Mouse (Mus musculus) spleen, adult 18-20 months (tissue): Measurements from ENCODE around the gene Dcun1d2.
A peak's percentile ranks its signal among the peaks of the same experiment; 100 is the strongest.
"Not testable (repeated sequence)": the region's sequence is repeated elsewhere in the genome, so short reads cannot be mapped to it uniquely, and the experiment has no call there.

Experiments used
- DNase-seq, 2 experiments: peaks; one replicate each; pipeline ENCODE4 v3.0.0; 2022; ENCODE audit warnings: mixed read lengths in 2 of 2

Gene Dcun1d2

GRCm38 (mm10) chr8:13287692-13288623 lies at the start of gene Dcun1d2, which contains the start of gene Tmco3:
Gene Dcun1d2, minus strand, starts transcription at chr8:13288131.
Gene Tmco3, plus strand, starts transcription at chr8:13288190.
- peak; percentile 93 to 95 for DNase-seq

DNA sequence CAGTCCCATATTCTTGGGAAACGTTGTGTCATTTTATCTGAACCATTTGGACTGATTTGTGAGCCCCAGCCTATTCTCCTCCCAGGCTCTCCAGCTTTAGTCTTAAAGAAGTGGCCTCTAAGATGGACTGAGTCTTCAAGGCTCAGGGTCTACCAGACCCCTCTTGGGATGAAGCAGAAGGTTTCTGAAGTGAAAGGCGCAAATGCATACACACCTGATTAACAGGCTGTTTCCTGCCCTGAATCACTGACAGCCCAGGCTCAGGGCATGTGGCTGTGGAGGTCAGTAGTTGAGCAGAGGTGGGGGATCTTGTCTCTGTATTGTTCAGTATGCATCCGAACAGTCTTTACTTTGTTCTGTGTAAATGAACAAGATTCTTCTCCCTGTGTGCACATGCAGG lies 49.7 kb upstream of the Dcun1d2 start:
- no peak for DNase-seq

GRCm38 (mm10) chr8:13337245-13337644 lies 49.3 kb upstream of the Dcun1d2 start:
- not testable (repeated sequence) for DNase-seq

DNA sequence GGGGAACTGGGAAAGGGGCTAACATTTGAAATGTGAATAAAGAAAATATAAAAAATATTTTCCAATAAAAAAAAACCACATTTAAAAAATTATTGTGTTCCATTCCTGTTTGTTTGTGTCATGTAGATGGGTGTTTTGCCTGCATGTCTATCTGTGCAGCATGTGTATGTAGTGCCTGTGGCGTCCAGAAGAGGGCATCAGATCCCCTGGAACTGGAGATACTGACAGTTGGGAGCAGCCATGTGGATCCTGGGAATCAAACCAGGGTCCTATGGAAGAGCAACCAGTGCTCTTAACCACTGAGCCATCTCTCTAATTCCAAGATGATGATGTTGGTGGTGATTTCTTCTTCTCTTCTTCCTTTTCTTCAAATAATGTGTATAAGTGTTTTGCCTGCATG lies 46.7 kb upstream of the Dcun1d2 start:
- no peak for DNase-seq

DNA sequence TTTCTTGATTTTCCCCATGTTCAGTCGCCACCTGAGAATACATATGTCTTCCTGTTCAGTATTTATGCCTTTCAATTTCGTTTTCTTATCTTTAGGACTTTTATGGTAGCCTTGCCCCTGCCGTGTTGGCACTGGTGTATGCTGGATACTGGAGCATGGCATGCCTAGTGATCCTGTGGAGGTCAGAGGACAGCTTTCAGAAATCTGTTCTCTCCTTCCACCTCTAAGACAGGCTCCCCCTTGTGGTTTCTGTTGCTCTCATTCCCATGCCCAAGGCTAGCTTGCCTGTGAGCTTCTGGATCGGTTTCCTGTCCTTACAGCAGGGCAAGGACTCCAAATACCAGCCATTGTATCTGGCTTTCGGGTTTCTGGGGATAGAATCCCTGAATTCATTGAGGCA lies 38.7 kb upstream of the Dcun1d2 start:
- DNase-seq = no peak

GRCm38 (mm10) chr8:13316671-13317070 lies 28.7 kb upstream of the Dcun1d2 start:
- DNase-seq = no peak

GRCm38 (mm10) chr8:13314922-13315321 lies 27.0 kb upstream of the Dcun1d2 start:
- DNase-seq = no peak

DNA sequence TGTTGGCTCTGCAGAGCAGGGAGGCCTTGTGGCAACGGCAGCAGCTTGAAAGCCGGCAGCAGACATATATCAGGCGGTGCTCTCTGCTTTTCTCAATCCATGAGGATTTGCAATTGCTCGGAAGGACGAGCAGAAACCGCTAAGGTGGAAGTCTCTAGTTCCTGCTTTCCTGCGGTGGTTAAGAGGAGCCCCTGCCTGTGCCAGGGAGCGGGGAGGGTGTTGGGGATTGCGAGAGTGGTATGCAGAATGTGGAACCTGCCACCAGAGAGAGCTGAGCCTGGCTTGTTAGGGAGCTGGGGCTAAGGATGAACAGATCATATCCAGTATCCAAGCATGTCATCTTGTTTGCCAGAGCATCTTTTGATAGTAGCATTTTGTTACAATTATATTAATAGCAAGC lies 19.0 kb upstream of the Dcun1d2 start:
- DNase-seq = no peak

DNA sequence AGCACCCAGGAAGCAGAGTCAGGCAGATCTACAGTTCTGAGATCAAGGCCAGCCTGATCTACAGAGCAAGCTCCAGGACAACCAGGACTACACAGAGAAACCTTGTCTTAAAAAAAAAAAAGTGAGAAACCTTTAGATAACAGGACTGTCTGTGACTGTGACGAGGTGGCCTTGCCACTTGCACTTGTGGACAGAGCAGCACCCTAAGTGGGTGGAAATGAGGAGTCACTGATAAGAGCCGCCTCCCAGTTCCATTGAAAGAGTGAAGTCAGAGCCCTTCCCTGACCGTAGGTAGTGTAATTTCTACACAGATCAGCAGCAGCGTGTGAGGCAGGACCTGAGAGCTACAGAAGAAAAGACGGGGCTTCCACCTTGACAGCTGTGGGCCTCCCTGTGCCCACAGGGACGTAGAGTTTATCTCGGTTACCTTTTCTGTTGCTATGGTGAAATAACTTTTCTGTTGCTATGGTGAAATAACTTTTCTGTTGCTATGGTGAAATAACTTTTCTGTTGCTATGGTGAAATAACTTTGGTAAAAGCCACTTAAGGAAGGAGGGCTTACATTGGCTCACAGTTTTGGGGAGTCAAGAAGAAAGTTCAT lies 18.5 kb upstream of the Dcun1d2 start:
- no peak for DNase-seq

DNA sequence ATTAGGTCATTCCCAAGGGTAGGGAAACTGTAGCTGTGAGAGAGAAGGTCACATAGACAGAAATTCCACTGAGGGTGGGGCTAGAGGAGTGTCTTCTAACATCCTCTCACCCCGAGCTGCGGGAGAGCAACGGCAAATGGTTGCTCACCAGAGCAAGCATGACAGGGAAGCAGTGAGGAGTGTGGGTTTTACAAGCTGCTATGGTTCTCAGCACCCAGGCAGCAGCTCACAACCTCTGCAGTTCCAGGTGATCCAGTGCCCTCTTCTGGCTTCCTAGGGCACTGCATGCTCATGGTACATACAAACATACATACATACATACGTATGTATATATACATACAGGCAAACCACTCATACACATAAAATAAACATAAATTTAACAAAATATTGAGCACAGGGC lies 18.0 kb upstream of the Dcun1d2 start:
- DNase-seq = no peak

DNA sequence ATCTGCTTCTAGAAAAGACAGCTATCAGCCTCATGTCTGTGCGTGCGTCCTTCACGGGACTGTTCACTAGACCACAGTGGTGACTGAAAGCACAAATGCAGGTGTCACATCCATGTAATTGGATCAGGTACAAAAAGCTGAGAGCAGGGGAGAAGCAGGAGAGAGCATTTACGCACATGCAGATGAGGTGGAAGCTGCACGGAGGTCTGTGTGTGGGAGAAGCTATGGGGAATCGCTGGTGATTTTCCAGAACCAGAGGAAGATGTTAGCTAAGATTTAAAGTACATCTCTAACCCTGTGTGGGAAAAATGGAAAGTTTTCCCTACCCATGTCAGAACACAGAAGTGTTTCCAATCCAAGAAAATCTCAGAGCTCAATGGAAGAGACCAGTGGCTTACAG lies 17.5 kb upstream of the Dcun1d2 start:
- DNase-seq = no peak

GRCm38 (mm10) chr8:13301036-13301435 lies 13.1 kb upstream of the Dcun1d2 start:
- DNase-seq = no peak

GRCm38 (mm10) chr8:13299571-13299970 lies 11.6 kb upstream of the Dcun1d2 start:
- DNase-seq = no peak

DNA sequence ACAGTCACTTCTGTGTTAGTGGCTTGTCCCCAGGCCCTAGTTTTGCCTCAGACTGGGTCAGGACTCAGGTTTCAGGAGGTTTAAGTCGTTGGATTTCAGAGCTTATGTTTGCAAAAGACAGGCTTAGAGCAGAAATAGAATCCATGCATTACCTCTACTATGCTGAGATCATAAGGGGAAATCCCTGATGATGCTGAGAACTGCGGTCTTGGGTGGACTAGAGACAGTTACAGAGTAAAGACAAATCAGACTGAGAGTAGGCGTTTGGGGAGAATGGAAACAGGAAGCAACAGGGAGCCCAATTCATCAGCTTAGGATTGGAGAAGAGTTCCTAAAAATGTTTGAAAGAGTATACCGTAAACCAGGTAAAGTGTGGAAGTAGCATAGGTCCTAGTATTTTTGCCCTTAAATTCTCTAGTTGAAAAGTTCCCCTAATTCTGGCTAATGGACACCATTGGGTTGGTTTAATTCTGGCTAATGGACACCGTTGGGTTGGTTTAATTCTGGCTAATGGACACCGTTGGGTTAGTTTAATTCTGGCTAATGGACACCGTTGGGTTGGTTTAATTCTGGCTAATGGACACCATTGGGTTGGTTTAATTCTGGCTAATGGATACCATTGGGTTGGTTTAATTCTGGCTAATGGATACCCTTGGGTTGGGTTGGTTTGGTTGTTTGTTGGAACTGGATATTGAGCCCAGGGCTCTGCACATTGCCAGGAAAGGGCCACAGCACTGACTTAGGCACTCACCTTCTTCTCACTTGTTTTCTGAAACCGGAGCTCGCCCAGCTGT lies 5.9 kb upstream of the Dcun1d2 start:
- DNase-seq = no peak

DNA sequence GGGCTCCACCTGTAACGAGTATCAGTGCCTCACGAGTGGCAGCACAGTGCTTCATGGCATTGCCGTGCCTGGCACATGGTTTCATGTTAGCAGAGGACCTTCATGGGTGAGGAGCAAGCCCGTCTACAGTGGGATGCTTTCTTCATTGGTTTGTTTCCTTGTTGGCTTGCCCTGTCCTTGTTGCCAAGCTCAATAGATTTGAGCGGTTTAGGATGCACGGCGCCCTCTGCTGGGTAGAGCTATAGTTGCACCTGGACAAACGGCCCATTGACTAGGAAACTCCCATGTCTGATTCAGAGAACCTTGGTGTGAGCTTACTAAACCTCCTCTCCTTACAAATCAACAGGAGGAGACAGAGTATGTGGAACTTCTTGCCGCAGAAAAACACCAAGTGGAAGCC lies 4.4 kb upstream of the Dcun1d2 start:
- peak; percentile 47 to 72 for DNase-seq

GRCm38 (mm10) chr8:13288646-13289045 lies 715 bp upstream of the Dcun1d2 start:
- no peak for DNase-seq

- peak; percentile 73 to 78 for DNase-seq
These were observed 633 bp downstream of the Dcun1d2 start for GRCm38 (mm10) chr8:13287304-13287691.

DNA sequence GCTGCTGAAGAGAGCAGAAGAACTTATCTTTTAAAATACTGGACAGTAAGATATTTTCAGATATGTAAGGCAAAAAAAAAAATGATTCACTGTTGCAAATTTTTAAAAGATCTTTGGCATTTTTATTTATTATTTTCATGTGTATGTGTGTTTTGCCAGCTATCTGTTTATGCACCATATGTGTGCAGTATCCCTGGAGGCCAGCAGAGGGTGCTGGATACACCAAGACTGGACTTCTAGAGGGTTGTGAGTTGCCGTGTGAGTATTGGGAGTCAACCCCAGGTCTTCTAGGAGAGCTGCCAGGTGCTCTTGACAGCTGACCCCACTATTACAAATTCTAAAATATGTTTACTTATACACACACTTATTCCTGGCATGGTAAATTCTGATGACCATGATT lies 4.7 kb downstream of the Dcun1d2 start:
- no peak for DNase-seq

- no peak for DNase-seq
These were observed 10.9 kb downstream of the Dcun1d2 start for GRCm38 (mm10) chr8:13276941-13277447.

DNA sequence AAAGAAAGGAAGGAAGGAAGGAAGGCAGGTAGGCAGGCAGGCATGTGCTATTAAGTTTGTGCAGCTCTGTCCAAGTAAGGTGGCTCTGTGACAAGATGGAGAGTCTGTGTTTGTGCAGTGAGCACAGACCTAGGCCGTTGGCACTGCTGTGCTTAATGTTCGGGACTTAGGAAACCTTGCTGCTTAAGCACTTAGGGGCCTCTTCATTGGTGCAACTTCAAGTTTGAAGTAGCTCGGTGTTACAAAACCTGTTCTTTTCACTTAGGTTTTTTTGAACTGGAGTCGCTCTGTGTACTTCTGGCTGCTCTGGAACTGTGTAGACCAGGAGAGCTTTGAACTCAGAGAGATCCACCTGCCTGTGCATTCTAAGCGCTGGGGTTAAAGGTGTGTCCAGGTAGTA lies 15.1 kb downstream of the Dcun1d2 start:
- DNase-seq = no peak

DNA sequence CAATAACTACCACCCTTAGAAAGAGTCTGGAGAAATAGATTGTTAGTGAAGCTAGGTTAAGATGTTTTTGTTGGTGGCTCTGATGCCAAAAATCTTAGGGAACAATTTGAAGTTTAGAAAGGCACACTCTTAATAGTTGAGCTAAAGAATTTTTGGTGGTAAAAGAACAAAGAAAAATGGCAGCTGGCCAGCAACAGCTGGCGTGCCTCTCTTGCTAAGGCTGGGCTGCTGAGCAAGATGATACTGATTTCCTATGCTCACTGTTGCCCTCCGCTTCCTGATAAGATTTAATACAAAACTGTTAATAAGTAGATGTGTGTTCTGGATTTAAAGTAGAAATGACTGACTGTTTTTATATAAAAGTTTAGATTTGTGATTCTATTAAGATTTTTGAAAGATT lies 20.4 kb downstream of the Dcun1d2 start:
- no peak for DNase-seq

DNA sequence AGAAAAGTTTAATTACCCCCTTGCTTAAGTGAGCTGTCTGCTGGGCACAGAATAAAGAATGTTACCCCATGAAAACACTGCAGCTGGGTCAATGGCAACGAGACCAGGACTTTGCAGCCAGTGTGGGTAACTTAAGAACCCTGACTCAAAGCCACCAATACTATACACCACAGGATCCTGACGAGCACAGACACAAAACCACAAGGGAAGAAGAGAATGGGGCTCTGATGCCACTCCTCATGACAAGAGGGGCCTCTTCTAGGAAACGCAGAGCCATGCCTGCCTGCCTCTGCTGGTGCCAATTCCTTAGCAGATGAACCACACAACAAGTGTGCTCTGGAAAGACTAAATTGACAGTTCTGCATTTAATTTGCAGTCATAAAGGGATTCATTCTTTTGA lies 24.6 kb downstream of the Dcun1d2 start:
- DNase-seq = no peak

DNA sequence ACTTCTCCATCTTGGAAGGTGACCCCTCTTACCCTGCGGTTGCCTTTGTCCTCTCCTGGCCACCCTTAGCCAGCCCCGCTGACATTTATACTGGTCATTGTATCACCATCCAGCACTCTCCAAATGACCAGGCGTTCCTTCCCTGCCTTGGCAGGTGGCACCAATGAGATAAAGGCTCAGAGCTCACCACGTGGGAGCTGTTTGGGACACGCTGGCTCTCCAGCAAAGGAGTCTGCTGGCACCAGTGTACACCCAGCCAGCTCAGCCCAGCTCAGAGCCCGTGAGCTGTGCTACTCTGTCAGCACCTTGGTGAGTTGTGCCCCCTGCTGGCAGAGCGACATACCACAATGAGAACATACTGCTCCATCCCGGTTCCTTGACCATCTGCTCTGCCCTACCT lies 33.9 kb downstream of the Dcun1d2 start, which contains the start of gene Adprhl1:
Gene Adprhl1, minus strand, starts transcription at position 144 of the 400 bp plus-strand sequence.
- peak in 1 of 2 experiments; percentile 45 for DNase-seq
